Mouse (Mus musculus): ENCODE measurements around the gene Slc25a24.

Slc25a24 gene

DNA sequence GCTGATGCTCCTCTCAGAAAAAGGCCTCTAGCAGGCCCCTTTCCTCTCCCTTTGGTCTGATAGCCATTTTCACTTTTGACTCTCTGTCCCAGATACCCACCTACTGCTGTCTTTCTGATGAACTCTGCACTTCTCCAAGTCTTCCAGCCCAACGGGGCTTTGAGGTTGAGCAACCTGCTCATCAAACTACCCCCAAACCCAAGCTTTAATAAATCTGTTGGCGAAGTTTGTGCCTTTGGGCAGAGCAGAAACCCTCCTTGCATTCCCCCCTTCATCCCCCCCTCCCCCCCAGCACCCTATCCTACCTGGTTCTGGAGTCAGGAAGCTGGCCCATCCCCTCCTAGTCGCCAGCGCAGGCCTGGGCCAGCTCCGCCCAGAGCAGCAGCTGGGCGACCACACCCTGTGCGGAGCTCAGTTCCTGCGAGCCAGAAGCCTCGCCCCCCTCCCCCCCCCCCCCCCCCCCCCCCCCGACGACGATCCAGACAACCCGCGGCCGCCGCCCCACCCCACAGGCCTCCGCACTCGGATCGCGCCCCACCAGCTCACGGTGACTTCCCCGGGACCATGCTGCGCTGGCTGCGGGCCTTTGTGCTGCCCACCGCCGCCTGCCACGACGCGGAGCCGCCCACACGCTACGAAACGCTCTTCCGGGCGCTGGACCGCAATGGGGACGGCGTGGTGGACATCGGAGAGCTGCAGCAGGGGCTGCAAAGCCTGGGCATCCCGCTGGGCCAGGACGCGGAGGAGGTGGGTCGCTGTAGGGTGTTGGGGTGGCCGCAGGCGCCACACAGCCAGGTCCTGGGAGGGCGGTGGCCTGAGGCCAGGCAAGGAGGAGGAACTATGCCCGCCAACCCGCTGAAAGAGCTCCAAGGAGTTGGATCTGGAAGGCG lies at the start of gene Slc25a24:
Gene Slc25a24 (plus strand): TSS at position 509 of the 890 bp plus-strand sequence.
- in situ Hi-C loops (cut with MboI; ENCODE audit: low pct_unique_long_range_greater_than_20kb in 1 of 2, low sequenced_read_pairs in 2 of 2, unreplicated experiment in 1 of 2) = no loop called here

DNA sequence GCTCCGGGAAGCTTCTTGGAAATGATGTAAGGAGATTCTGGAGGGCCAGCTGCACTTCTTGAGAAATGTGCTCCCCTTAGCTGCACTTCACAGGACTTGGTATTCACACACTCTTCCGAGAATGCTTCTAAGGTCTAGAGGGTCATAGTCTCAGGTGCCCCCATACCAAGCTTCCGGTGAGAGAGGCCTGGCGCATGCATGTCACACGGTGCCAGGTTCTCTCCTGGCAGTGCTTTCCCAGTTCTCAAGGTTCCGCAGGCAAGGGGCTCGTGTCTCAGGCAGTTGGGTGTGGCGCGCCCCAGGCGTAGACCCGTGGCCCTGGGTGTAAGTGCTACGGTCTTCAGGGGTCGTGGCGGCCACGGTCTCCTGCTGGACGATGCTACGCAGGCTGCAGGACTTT lies 42.8 kb upstream of the Slc25a24 start, which contains the start of gene Slc25a54:
Gene Slc25a54 (plus strand): TSS at position 301 of the 400 bp plus-strand sequence.
- in situ Hi-C loops (cut with MboI; ENCODE audit: low pct_unique_long_range_greater_than_20kb in 1 of 2, low sequenced_read_pairs in 2 of 2, unreplicated experiment in 1 of 2) = no loop called here

DNA sequence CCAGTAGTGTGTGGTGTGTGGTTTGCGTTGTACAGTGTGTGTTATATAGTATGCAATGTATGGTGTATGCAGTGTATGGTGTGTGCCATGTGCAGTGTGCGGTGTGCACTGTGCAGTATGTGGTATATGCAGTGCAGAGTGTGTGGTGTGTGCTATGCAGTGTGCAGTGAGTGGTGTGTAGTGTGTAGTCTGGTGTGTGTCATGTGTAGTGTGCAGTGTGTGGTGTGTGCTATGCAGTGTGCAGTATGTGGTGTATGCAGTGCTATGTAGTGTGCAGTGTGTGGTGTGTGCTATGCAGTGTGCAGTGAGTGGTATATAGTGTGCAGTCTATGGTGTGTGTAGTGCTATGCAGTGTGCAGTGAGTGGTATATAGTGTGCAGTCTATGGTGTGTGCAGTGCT lies 38.5 kb upstream of the Slc25a24 start:
- in situ Hi-C loops (cut with MboI; ENCODE audit: low pct_unique_long_range_greater_than_20kb in 1 of 2, low sequenced_read_pairs in 2 of 2, unreplicated experiment in 1 of 2) = no loop called here

DNA sequence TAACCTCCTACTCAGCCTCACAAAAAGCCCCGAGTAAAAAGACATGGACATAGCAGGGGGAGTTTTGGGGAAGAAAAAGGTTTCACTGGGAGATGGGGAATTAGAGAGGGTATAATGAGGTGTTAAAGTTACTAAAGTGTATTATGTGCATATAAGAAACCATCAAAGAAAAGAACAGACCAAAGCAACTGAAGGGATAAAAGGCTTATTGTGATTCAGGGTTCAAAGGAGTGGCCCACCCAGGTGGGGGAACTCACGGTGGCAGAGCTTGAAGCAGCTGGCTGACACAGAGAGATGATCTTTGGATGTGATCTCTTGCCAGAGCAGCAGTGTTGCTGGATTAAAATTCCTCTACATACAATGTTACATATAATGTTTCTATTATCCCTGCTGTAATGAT lies 34.5 kb upstream of the Slc25a24 start:
- in situ Hi-C loops (cut with MboI; ENCODE audit: low pct_unique_long_range_greater_than_20kb in 1 of 2, low sequenced_read_pairs in 2 of 2, unreplicated experiment in 1 of 2) = no loop called here

DNA sequence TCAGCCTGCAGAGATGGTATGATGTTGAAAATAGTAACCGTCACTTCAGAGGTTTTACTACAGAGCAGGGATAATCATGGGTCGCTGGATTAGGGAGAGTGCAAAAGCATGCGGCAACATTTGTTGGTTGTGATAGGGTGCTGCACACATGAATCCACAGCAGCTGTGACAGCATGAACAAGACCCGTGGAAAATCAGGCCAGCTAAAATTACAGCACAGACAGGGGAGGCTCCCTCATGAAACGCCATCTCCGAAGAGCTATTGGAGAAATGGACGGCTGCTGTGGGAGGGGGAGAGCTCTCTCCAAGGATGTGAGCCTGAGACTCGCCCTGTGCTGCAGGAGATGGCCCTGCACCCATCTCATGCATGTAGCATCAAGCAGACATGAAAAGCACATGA lies 18.2 kb upstream of the Slc25a24 start:
- in situ Hi-C loops (cut with MboI; ENCODE audit: low pct_unique_long_range_greater_than_20kb in 1 of 2, low sequenced_read_pairs in 2 of 2, unreplicated experiment in 1 of 2) = no loop called here

GRCm38 (mm10) chr3:109117136-109117535 lies 5.8 kb upstream of the Slc25a24 start:
- in situ Hi-C loops (cut with MboI; ENCODE audit: low pct_unique_long_range_greater_than_20kb in 1 of 2, low sequenced_read_pairs in 2 of 2, unreplicated experiment in 1 of 2) = no loop called here

GRCm38 (mm10) chr3:109119562-109119961 lies 3.4 kb upstream of the Slc25a24 start:
- in situ Hi-C loops (cut with MboI; ENCODE audit: low pct_unique_long_range_greater_than_20kb in 1 of 2, low sequenced_read_pairs in 2 of 2, unreplicated experiment in 1 of 2) = no loop called here

GRCm38 (mm10) chr3:109119973-109120372 lies 3.0 kb upstream of the Slc25a24 start:
- in situ Hi-C loops (cut with MboI; ENCODE audit: low pct_unique_long_range_greater_than_20kb in 1 of 2, low sequenced_read_pairs in 2 of 2, unreplicated experiment in 1 of 2) = no loop called here

GRCm38 (mm10) chr3:109123531-109123981 lies 607 bp downstream of the Slc25a24 start:
- in situ Hi-C loops (cut with MboI; ENCODE audit: low pct_unique_long_range_greater_than_20kb in 1 of 2, low sequenced_read_pairs in 2 of 2, unreplicated experiment in 1 of 2) = no loop called here

DNA sequence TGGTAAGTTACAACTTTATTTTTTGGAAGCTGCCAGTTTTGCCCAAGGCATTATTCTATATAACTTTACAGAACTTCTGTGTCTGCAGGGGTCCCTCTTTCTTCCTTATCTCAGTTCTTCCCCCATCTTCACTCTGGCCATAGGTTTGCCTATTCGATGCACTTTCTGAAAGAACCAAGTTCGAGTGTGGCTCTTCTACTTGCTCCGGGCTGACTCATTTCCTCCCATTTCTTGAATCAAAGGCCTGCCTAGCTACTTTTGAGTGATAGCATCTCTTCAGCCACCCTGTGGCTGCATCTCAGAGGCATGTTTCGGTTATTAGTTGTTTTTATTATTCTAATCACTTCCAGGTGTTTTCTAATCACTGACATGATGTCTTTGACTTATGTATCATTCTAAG lies 1.1 kb downstream of the Slc25a24 start:
- in situ Hi-C loops (cut with MboI; ENCODE audit: low pct_unique_long_range_greater_than_20kb in 1 of 2, low sequenced_read_pairs in 2 of 2, unreplicated experiment in 1 of 2) = no loop called here

GRCm38 (mm10) chr3:109125531-109125930 lies 2.6 kb downstream of the Slc25a24 start:
- in situ Hi-C loops (cut with MboI; ENCODE audit: low pct_unique_long_range_greater_than_20kb in 1 of 2, low sequenced_read_pairs in 2 of 2, unreplicated experiment in 1 of 2) = no loop called here

DNA sequence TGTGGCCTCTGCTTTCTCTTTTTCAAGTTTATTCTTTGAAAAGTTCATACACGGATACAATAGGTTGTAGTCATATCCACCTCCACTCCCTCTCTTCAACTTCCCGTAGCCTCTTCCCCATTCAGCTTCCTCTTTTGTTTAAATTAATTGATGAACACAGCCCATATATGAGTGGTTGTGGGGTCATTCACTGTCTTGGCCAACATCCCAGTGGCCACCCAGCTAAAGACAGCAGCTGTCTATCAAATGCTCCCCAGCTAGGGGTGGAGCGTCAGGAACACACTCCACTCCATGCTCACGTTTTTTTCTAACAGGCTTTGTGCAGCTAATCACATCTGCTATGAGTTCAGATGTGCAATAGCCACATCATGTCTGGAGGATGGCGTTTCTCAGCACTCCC lies 6.8 kb downstream of the Slc25a24 start:
- in situ Hi-C loops (cut with MboI; ENCODE audit: low pct_unique_long_range_greater_than_20kb in 1 of 2, low sequenced_read_pairs in 2 of 2, unreplicated experiment in 1 of 2) = no loop called here

GRCm38 (mm10) chr3:109132966-109133365 lies 10.0 kb downstream of the Slc25a24 start:
- in situ Hi-C loops (cut with MboI; ENCODE audit: low pct_unique_long_range_greater_than_20kb in 1 of 2, low sequenced_read_pairs in 2 of 2, unreplicated experiment in 1 of 2) = no loop called here

DNA sequence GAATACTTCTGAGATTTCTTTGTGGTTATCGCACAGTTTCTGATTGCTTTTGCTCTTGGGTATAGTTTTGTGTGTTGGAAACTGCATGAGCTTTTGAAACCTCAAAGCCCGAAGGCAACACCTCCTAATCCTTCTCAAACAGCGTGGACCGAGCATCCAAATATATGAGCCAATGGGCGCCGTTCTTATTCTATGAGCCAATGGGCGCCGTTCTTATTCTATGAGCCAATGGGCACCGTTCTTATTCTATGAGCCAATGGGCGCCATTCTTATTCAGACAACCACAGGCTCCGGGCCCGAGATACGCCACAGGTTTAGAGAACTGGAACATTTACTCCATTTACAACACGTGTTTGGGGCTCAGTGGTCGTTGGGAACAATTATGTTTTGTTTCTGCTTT lies 11.1 kb downstream of the Slc25a24 start:
- in situ Hi-C loops (cut with MboI; ENCODE audit: low pct_unique_long_range_greater_than_20kb in 1 of 2, low sequenced_read_pairs in 2 of 2, unreplicated experiment in 1 of 2) = no loop called here

DNA sequence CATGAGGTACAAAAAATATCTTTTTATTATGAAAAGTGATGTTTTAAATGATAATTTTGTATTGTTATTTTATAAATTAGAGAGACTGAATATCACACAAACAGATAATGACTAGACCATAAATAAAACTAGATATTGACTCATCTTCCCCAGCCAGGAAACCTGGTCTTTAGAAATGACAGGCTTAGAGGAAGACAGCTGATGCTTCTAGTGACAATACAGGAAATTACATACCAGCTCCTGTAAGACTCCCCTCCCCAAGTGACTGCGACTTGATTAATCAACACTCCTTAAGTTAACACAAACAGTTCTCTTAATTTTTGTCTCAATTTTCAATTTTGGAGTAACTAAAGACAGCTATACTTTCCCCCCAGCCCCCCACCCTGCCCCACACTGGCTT lies 12.4 kb downstream of the Slc25a24 start:
- in situ Hi-C loops (cut with MboI; ENCODE audit: low pct_unique_long_range_greater_than_20kb in 1 of 2, low sequenced_read_pairs in 2 of 2, unreplicated experiment in 1 of 2) = no loop called here

- in situ Hi-C loops (cut with MboI; ENCODE audit: low pct_unique_long_range_greater_than_20kb in 1 of 2, low sequenced_read_pairs in 2 of 2, unreplicated experiment in 1 of 2) = loop anchor here in 1 of 2 experiments (25.0 kb wide), 1 partner anchor 335 kb away; no protein-coding TSS in a partner anchor
Measured at GRCm38 (mm10) chr3:109152561-109152960, 29.6 kb downstream of the Slc25a24 start.

DNA sequence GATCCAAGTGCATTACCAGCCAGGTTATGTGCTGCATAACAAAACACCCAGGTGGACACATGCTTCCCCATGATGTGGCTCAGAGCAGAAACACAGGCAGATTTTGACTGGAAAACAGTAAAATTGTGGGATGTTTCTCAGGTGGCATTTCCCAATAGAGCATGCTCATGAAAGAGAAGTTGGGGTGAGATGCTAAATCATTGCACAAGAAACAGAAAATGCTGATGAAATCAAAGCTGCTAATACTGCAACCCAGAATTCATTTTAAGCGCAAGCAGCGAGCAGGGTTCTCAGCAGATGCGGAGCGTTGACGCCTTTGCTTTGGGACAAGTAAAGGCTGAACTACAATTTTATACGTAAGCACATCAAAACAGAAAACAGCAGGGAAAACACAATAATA lies 30.5 kb downstream of the Slc25a24 start:
- in situ Hi-C loops (cut with MboI; ENCODE audit: low pct_unique_long_range_greater_than_20kb in 1 of 2, low sequenced_read_pairs in 2 of 2, unreplicated experiment in 1 of 2) = loop anchor here in 1 of 2 experiments (25.0 kb wide), 1 partner anchor 334 kb away; no protein-coding TSS in a partner anchor

- in situ Hi-C loops (cut with MboI; ENCODE audit: low pct_unique_long_range_greater_than_20kb in 1 of 2, low sequenced_read_pairs in 2 of 2, unreplicated experiment in 1 of 2) = loop anchor here in 1 of 2 experiments (25.0 kb wide), 1 partner anchor 331 kb away; no protein-coding TSS in a partner anchor
Measured at GRCm38 (mm10) chr3:109155926-109156669, 33.1 kb downstream of the Slc25a24 start.

GRCm38 (mm10) chr3:109157481-109157880 lies 34.5 kb downstream of the Slc25a24 start:
- in situ Hi-C loops (cut with MboI; ENCODE audit: low pct_unique_long_range_greater_than_20kb in 1 of 2, low sequenced_read_pairs in 2 of 2, unreplicated experiment in 1 of 2) = loop anchor here in 1 of 2 experiments (25.0 kb wide), 1 partner anchor 330 kb away; no protein-coding TSS in a partner anchor
